Mouse (Mus musculus): ENCODE results near the gene 1700028K03Rik.

The 1700028K03Rik gene

DNA sequence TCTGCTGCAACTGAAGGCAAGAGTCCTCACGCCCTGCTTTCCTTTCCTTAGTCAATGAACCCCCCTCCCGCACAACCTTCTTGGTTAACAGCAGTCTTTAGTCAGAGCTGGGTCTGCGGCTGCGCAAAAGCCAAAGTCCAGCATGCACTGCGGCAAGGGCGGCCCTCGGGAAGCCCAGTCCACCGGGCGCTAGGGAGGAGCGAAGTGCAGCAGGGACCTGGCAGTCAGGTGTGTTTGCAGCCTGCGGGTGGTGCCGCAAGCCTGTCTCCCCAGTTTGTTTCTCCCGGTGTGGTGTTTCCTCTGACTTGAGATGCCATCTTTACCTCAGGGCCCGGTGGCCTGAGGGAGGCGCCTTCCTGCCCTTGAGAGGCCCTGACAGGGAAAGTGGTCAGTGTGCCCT lies at the start of gene 1700028K03Rik:
Gene 1700028K03Rik (plus strand): TSS at position 129 of the 400 bp plus-strand sequence.
- no peak for DNase-seq (ENCODE audit: low spot score in 2 of 2)

DNA sequence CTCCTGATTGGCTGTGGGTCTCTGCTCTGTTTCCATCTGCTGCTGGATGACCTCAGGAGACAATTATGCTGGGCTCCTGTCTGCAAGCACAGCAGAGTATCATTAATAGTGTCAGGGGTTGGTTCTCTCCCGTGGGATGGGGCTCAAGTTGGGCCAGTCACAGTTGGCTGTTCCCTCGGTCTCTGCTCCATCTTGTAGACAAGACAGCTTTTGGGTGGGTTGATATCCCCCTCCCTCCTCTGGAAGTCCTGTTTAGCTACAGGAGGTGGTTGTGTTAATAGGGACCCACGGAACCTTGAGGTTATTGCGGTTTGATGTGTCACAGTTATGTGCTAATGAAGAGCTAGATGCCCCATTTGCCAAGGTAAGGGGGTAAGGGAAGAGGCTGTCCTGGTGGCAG lies 45.5 kb upstream of the 1700028K03Rik start:
- DNase-seq (ENCODE audit: low spot score in 2 of 2), result no peak

DNA sequence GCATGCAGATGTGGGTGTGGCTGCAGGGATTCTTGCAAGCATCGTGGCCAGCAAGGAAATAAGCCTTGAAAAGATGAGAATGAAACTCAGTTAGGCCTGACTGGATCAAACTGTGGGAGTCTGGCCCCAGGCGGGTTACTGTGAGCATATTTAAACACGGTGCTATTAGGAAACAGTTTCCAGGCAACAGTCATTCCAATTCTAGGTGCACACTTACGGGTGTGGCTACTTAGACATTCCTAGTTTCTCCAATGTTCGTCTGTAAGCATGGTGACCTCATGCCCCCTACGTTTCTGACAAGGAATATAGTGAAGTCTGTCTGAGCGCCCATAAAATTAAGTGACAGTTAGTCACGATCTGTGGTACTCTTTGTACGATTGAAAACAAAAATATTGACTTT lies 43.5 kb upstream of the 1700028K03Rik start:
- DNase-seq (ENCODE audit: low spot score in 2 of 2), result no peak

DNA sequence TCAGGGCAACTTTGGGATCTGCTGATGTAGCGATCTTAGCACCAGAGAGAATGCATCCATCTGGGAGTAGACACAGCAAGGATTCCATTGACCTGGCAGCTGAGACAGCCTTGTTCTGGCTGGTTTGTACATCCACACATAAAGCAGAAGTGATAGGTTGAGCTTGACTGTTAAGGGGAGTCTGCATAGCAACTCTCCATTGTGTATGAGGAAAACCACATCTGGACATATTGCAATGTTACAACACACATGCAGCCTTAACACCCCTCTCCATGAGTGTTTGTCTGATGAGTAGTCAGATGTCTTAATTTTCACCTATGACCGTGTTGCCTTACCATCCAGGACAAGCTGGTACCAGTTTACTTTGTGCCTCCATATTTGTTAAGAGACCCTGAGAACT lies 42.0 kb upstream of the 1700028K03Rik start:
- DNase-seq (ENCODE audit: low spot score in 2 of 2), result no peak

DNA sequence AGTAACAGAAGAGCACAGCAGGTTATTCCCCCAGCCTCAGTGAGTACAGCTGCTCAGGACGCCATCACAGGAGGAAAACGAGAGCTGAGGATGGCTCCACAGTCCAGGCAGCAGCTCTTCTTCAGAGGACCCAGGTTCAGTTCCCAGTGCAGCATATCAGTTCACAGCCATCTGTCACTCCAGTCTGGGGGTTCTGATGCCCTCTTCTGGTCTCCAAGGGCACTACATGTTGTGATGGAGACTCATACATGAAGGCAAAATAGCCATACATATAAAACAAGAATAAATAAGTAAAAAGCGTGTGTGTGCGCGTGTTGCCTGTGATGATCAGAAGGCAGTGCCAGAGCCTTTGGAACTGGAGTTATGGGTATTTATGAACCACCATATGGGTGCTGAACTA lies 39.8 kb upstream of the 1700028K03Rik start:
- DNase-seq (ENCODE audit: low spot score in 2 of 2), result no peak

DNA sequence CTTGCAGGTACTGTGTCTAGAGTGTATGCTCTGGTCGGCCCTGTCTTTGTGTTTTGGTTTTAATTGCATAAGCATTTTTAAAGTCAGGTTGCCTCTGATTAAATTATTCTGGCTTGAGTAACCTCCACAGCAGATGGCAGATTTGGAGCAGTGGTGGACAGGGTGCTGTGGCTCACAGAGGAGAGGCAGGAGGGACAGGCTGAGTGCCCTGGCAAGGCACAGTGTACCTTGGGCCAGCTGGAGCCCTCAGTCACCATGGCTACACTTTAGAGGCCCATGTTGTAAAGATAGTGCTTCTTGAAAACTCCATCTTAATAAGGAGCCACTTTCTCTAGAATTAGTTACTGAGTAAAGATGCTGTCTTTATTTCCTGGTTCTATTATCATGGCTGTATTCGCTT lies 38.5 kb upstream of the 1700028K03Rik start:
- no peak for DNase-seq (ENCODE audit: low spot score in 2 of 2)

DNA sequence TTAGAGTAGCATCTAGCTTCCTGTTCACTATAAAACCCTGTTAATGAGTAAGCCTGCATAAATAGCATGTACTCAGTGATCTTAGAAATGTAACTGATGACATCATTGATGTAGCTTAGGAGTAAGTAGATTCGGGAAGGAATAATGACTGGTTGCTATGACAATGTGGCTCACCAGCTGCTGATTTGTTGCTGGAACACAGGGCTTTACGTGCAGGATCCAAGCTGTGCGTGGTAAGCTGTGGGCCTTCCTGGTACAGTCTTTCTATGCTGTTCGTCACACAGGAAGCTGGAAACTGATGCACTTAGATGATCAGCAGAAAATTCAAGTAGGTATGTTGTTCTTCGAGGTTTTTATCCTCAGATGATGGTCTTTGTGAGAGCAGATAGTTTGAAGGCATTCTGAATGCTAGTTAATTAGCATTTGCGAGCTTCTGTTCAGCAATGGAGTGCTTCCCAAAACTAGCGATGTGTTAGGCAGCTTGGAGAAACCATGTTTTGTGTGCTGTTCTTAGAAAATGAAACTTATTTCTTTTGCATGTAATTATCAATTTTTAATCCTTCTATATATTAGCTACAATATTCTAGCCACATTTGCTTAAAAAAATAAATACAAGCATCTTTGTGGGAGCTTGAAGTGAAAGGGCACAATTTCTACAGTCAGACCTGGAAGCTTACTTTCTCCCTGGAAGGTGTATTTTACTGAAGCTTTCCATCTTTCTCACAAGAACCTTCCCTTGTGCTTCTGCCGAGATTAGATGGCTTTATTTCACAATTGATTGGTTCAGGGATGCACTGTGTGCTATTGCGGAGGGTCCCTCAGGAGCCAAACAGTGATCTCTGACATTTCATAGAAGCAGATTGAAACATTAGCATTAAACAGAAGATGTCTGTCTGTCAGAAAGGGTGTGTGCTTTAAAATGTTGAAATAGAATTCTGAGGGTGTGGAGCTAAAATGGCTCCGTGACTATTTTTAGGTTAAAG lies 36.7 kb upstream of the 1700028K03Rik start:
- peak in 1 of 2 experiments; percentile 44 for DNase-seq (ENCODE audit: low spot score in 2 of 2)

DNA sequence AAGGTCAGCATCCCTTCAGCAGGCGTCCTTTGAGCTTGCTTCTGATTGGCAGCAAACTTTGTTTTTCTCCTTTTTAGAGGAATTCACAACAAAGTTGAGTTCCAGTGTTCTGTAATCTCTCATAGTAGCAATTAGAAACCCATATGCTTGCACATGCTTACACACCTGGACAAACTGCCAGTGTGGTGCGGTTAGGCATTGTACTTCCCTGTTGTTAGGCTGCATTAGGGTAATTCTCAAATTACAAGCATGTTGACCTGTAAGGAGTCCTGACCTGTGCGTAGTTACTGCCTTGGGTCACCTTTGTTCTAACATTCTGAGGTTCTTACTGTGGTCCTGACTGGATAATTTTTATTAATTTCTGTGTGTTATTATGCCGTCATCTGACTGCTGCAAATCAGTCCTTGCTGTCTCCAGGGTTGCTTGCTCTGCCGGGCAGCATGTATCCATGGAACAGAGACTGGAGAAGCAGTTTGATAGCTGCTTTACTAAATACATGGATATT lies 35.7 kb upstream of the 1700028K03Rik start:
- DNase-seq (ENCODE audit: low spot score in 2 of 2), result no peak

DNA sequence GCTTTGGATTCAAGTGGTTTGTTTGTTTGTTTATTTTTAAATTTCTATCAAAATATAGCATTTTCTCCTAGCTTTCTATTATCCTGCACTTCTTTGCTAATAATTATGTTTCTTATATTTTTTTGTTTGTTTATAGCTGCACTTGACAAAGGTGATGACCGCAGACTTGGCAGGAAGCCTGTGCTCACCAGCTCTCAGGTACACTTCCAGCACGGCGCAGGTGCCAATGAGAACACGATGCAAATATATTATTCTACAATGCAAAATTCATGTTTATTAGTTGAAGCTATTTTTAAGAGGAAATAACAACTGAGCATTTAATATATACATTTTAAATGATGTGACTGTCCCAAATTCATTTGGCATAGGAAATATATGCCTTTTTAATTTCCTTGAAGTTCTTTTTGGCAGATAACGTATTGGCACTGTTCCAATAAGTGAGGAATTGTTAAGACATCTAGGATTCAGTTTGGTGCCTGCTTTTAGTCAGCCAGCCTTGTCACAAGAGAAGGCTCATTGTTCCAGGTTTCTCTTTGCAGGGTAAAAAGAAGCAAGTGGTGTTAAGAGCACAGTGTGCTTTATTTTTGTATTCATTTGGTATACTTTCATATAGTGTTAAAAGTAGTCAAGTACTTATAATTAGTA lies 34.5 kb upstream of the 1700028K03Rik start:
- no peak for DNase-seq (ENCODE audit: low spot score in 2 of 2)

DNA sequence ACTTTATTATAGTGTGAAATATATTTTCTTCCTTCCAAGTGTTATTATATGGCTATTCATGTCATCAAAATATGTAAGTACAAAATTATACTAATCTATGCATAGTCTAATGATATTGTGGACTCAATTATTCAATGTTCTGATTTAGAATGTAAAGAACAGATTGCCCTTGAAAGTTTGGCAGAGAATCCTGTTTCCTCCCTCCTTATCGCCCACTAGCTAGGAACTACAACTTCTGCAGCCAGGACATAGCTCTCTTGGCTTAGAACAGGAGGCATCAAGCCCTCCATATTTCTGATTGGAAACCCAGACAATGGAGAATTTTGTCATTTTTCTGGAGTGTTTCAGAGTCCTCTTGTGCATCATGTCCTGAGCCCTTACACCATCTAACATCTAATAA lies 33.8 kb upstream of the 1700028K03Rik start:
- DNase-seq (ENCODE audit: low spot score in 2 of 2), result no peak

DNA sequence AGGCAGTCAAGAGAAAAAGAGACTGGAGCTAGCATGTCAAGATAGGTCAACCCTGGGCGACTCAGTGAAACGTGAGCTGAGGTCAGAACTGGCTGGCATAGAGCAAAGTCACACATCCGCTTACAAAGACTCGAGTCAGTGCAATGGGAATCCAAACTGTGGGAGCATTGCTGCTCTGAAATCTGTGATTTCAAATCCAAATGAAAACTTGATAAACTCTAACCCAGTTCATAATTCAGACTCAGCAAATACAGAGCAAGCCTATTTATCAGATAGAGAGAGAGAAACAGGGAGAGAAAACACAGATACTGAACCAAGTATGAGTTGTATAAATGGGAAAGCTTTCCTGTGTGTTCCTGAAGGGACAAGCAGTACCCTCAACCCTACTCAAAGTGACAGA lies 27.2 kb upstream of the 1700028K03Rik start, which contains the start of gene Gm42669:
Gene Gm42669 (plus strand): TSS at position 301 of the 400 bp plus-strand sequence.
- DNase-seq (ENCODE audit: low spot score in 2 of 2), result no peak

DNA sequence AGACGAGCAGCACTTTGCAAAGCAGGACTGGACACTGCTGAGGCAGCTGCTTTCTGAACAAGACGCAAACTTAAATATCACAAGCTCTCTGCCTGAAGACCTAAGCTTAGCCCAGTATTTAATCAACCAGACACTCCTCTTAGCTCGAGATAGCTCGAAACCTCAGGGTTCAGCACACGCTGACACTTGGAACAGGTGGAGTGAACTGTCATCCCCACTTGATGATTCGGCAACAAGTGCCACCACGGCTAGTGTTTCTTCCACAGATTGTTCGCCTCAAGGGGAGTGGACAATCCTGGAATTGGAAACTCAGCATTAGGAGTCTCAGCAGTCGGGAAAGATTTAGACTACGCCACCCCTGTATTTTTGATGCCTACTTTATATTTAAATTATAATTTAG lies 24.0 kb upstream of the 1700028K03Rik start:
- DNase-seq (ENCODE audit: low spot score in 2 of 2), result no peak

DNA sequence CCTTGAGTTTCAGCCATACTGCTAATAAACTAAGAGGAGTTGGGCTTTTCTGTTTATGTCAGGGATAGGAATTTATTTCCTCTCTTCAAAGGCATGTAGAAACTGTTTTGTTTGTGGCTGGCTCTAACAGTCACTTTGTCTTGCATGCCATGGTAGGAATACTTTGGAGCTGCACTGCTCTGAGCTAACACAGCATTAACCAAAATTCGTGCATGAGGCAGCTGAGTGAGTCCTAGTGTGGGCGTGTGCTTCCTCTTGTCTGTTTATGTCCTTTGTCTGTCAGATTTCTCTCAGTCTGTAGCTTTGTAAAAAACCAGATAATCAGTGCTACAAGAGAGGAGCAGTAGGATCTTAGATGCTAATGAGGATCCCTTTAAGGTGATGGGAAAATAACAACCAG lies 23.2 kb upstream of the 1700028K03Rik start:
- DNase-seq (ENCODE audit: low spot score in 2 of 2), result no peak

DNA sequence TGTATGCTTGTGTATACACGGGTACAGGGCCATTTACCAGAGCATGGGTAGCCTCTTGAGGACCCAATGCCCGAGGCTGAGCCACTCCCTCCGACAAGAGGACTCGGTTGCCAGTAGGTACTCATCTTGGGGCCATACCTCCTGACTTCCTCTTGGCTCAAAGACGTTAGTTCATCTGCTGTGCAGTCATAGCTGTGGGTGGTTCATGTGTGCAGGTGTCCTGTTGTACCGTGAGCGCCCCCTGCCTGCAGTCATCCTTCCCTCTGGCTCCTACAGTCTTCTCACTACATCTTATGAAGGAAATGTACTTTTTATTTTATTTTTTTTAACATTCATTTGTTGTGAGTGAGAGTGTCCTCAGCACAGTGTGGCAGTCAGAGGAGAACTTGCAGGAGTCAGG lies 20.9 kb upstream of the 1700028K03Rik start:
- no peak for DNase-seq (ENCODE audit: low spot score in 2 of 2)

DNA sequence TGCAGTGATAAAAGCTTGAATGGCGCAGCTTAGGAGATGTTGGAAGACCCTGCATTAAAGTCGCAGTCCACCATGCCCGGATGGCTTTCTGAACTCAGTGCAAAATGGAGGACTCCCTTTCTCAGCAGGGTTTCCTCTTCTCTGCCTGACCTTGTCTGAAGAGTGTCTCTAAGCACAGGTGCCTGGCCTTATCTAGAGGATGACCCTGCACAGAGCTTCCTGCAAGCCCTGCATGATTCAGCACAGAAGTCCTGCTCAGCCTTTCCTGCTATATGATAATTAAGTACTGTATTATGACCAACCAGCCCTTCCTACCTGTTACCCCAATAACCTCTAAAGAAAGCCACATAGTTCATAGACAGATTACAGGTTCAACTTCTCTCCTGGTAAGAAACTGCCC lies 19.1 kb upstream of the 1700028K03Rik start:
- DNase-seq (ENCODE audit: low spot score in 2 of 2), result no peak

DNA sequence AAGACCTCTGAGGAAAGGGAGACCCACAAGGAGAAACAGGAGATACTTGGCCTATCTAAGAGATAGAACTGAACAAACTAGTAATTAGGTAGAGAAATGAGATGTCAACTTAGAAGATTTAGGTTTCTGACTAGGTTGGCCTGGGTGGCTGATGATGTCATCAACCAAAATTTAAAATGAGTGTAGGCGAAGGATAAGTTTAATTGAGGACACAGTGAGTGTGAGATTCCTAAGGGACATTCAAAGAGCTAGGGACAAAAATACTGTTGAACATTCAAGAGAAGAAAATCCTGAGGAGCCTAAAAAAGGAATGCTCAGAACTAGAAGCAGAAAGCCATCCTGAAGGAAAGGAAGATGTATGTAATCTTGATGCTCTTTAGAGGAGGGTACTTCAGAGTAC lies 18.4 kb upstream of the 1700028K03Rik start:
- DNase-seq (ENCODE audit: low spot score in 2 of 2), result no peak

DNA sequence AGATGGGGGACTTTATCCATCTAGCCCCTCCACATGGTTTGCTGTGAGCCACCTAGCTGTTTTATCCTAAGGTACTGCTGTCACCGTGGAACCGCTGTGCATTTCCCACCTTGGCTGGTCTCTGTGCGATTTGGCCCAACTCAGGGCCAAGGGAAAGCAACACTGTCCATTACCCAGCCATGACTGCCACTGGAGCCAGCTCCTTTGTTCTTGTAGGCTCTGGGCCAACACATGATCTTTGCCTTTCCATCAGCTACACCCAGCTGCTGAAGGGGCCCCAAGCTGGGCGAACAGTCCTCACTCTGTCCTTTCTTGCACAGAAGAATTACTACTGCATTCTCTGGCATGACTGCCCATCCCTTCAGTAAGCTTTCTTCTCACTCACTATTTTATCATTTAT lies 15.9 kb upstream of the 1700028K03Rik start:
- no peak for DNase-seq (ENCODE audit: low spot score in 2 of 2)

DNA sequence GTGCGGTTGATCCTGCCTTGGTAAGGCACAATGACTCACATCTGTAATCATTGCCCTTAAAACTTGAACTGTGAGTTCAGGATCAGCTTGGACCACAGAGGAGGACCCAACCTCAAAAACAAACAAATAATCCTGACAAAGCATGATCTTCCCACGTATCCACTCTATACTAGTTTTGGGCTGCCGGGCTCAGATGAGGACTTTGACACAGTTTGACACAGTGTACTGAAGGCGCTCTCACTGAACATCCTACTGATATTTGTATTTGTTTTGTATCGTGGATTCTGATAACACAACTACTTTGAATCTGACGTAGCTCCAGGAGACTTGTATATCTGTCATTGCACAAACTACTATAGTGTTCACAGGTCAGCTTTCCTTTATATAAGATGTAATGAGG lies 13.1 kb upstream of the 1700028K03Rik start:
- no peak for DNase-seq (ENCODE audit: low spot score in 2 of 2)

DNA sequence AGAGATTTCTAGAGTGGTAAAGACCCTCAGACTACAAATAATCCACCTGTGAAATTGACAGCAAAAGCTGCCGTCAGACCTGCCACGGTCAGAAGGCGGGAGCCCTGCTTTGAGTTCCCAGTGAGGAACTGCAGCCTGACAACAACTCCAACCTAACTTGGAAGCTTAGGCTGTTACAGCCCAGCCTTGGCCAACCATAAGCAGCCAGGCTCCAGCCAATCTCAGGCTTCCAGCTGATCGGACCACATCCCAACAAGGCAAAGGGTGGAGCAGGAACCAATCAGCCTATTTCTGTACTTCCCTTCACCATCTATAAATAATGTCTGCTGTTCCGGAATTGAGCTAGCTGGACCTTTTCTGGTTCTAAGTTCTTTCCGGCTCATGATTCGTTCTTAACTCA lies 12.6 kb upstream of the 1700028K03Rik start:
- DNase-seq (ENCODE audit: low spot score in 2 of 2), result no peak

DNA sequence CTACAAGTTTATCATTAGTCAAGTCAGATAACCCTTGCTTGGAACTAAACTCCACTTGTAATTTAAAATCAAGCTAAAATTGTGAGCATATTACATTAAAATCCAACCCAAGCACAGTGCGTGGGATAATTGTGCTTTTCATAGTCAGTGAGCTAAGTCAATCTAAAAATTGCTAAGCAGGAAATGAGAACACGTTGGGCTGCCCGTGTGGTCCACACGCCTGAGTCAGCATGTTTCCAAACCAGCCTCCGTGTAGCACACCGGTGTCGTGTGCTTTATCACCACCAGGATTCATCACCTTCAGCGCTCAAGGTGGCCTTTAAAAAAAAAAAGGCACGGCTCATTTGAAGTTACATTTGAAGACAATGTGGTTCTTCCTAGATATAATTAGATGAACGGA lies 10.2 kb upstream of the 1700028K03Rik start:
- no peak for DNase-seq (ENCODE audit: low spot score in 2 of 2)

DNA sequence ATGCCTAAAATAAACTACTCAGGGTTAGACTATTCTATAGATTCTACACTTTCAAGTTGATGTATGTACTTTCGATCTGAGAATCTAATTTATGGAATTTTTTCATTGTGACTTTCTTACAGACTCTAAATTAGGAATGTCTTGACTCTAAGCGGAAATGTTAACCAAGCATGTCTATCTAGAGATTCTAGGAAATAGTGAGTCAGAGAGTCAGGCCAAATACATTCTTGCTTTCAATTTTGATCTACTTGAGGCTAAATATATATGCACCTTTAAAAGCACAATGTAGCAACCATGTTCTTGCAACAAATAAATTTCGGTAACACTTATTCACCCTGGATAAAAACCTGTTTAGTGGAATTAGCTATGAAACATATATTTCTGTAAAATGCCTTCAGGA lies 5.7 kb upstream of the 1700028K03Rik start:
- DNase-seq (ENCODE audit: low spot score in 2 of 2), result no peak

DNA sequence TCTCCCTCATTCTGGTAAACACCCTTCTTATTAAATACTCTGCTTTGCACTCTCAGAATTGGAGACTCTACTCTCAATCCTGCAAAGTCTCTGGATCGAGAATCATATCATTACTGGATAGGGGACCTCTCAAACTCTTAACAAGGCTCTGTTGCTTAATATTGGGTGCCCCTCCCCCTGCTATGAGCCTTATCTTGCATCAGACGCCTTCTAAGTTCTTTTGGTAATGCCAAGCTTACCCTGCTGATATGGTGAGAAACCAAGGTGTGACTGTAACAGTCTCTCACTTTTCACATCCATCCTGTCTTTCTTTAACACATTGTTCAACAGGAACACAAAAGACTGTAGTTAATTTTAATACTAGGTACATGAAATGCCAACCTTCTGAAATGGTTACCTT lies 919 bp upstream of the 1700028K03Rik start:
- no peak for DNase-seq (ENCODE audit: low spot score in 2 of 2)

DNA sequence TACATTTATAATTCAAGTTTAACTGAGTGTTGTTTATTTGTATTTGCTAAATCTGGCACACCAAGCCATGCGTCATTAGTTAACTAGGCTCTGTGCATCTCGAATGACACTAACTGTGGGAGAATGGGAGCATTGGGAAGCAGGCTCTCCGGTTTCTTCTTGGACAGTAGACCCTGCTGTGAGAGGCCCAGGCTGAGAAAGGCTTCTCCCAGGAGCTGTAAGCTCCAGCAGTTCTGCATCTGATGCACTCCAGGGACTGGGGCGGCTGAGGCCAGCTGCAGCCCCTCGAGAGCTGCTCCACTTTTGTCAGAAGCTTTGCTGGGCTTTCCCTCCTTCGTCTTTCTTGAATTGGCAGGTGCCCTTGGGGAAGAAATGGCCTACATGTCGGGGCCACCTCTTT lies 7.2 kb downstream of the 1700028K03Rik start:
- no peak for DNase-seq (ENCODE audit: low spot score in 2 of 2)
